Mouse (Mus musculus) MEL (cell line): Measurements from ENCODE around the gene Col4a3. TPM values are rescaled to one million over a fixed set of nuclear protein-coding genes. Genes with fewer than 3 reads are reported as not detected.

Experiments
- DNase-seq: peaks from one replicate; pipeline ENCODE4 v3.0.0; 2011; ENCODE audit warnings: low read depth, low spot score
- H3K27ac ChIP-seq: 2 replicates; pipeline ENCODE4 v1.5.1; 2012; ENCODE audit warnings: low read depth, mild to moderate bottlenecking, control low read depth, low read length, moderate library complexity; ENCODE audit not compliant: control insufficient read depth
- H3K27me3 ChIP-seq, 2 experiments: fragments of 150-350 bp in 1 of 2; sonication (generic) in 1 of 2; 2 replicates each; pipeline ENCODE4 v1.6.1; 2012; ENCODE audit warnings: low read length in 2 of 2, mild to moderate bottlenecking in 2 of 2, improper control_type of control experiment in 1 of 2, moderate library complexity in 1 of 2; ENCODE audit not compliant: insufficient read depth in 2 of 2, control insufficient read depth in 1 of 2
- H3K36me3 ChIP-seq, 2 experiments: 2 replicates each; pipeline ENCODE4 v1.6.1; 2012 to 2014; ENCODE audit warnings: low read length in 2 of 2, improper control_type of control experiment in 1 of 2, inconsistent platforms in 1 of 2, mild to moderate bottlenecking in 1 of 2; ENCODE audit not compliant: insufficient read depth in 2 of 2, control insufficient read depth in 1 of 2
- H3K4me1 ChIP-seq, 2 experiments: fragments of 150-350 bp in 1 of 2; sonication (generic) in 1 of 2; 2 replicates each; pipeline ENCODE4 v1.6.1; 2012; ENCODE audit warnings: low read length in 2 of 2, improper control_type of control experiment in 1 of 2, mild to moderate bottlenecking in 1 of 2; ENCODE audit not compliant: insufficient read depth in 2 of 2, control insufficient read depth in 1 of 2
- H3K4me3 ChIP-seq, 2 experiments: fragments of 150-350 bp in 1 of 2; sonication (generic) in 1 of 2; 2 replicates each; pipeline ENCODE4 v1.5.1; 2012; ENCODE audit warnings: low read depth in 2 of 2, low read length in 2 of 2, mild to moderate bottlenecking in 2 of 2, moderate library complexity in 2 of 2, control low read depth in 1 of 2, improper control_type of control experiment in 1 of 2; ENCODE audit not compliant: control insufficient read depth in 1 of 2, insufficient read depth in 1 of 2
- H3K79me2 ChIP-seq: 2 replicates; pipeline ENCODE4 v1.6.1; 2012; ENCODE audit warnings: mild to moderate bottlenecking, low read length, moderate library complexity; ENCODE audit not compliant: control insufficient read depth, poor library complexity, insufficient read depth
- H3K9ac ChIP-seq: 2 replicates; pipeline ENCODE4 v1.6.1; 2012; ENCODE audit warnings: low read depth, mild to moderate bottlenecking, control low read depth, low read length, moderate library complexity; ENCODE audit not compliant: control insufficient read depth, poor library complexity, severe bottlenecking
- H3K9me3 ChIP-seq: fragments of 150-350 bp; sonication (generic); replicated peaks from 2 replicates; pipeline ENCODE4 v1.6.1; 2012; ENCODE audit warnings: mild to moderate bottlenecking, low read length, improper control_type of control experiment, moderate library complexity; ENCODE audit not compliant: insufficient read depth
- BHLHE40 ChIP-seq: IDR thresholded peaks from 2 replicates; pipeline ENCODE4 v1.6.1; 2012; ENCODE audit warnings: low read depth, mild to moderate bottlenecking, inconsistent platforms, low read length, improper control_type of control experiment, borderline replicate concordance
- CHD1 ChIP-seq: IDR thresholded peaks from 2 replicates; pipeline ENCODE4 v1.6.1; 2012; ENCODE audit warnings: low read depth, mild to moderate bottlenecking, inconsistent platforms, low read length, improper control_type of control experiment
- CHD2 ChIP-seq: IDR thresholded peaks from 2 replicates; pipeline ENCODE4 v1.6.1; 2011; ENCODE audit warnings: low read length, improper control_type of control experiment
- E2F4 ChIP-seq: IDR thresholded peaks from 2 replicates; pipeline ENCODE4 v1.6.1; 2011; ENCODE audit warnings: low read depth, low read length, improper control_type of control experiment, borderline replicate concordance
- ELF1 ChIP-seq: IDR thresholded peaks from 2 replicates; pipeline ENCODE4 v1.6.1; 2014; ENCODE audit warnings: low read depth, mild to moderate bottlenecking, inconsistent platforms, low read length, improper control_type of control experiment, moderate library complexity
- EP300 ChIP-seq, 2 experiments: IDR thresholded peaks; 2 replicates each; pipeline ENCODE4 v1.6.1; 2011; ENCODE audit warnings: improper control_type of control experiment in 2 of 2, low read length in 2 of 2, low read depth in 1 of 2, mild to moderate bottlenecking in 1 of 2
- ETS1 ChIP-seq: IDR thresholded peaks from 2 replicates; pipeline ENCODE4 v1.6.1; 2012; ENCODE audit warnings: low read depth, mild to moderate bottlenecking, inconsistent platforms, low read length, improper control_type of control experiment, moderate library complexity
- GABPA ChIP-seq: IDR thresholded peaks from 2 replicates; pipeline ENCODE4 v1.6.1; 2012; ENCODE audit warnings: low read depth, mild to moderate bottlenecking, inconsistent platforms, low read length, improper control_type of control experiment, moderate library complexity
- GATA1 ChIP-seq: IDR thresholded peaks from 2 replicates; pipeline ENCODE4 v1.6.1; 2011; ENCODE audit warnings: low read depth, low read length, improper control_type of control experiment
- JUND ChIP-seq: IDR thresholded peaks from 2 replicates; pipeline ENCODE4 v1.6.1; 2011; ENCODE audit warnings: low read depth, mild to moderate bottlenecking, improper control_type of control experiment, low read length
- KAT2A ChIP-seq: conservative IDR thresholded peaks from 2 replicates; pipeline ENCODE4 v1.6.1; 2012; ENCODE audit warnings: low read depth, low read length, improper control_type of control experiment, inconsistent platforms
- MAFK ChIP-seq: IDR thresholded peaks from 2 replicates; pipeline ENCODE4 v1.6.1; 2011; ENCODE audit warnings: low read depth, mild to moderate bottlenecking, low read length, improper control_type of control experiment, borderline replicate concordance
- MAX ChIP-seq: IDR thresholded peaks from 2 replicates; pipeline ENCODE4 v1.6.1; 2011; ENCODE audit warnings: low read length, improper control_type of control experiment
- MAZ ChIP-seq: IDR thresholded peaks from 2 replicates; pipeline ENCODE4 v1.6.1; 2012; ENCODE audit warnings: low read depth, mild to moderate bottlenecking, inconsistent platforms, low read length, improper control_type of control experiment
- MEF2A ChIP-seq: IDR thresholded peaks from 2 replicates; pipeline ENCODE4 v1.6.1; 2014; ENCODE audit warnings: low read depth, mild to moderate bottlenecking, inconsistent platforms, low read length, improper control_type of control experiment; ENCODE audit not compliant: poor library complexity, insufficient replicate concordance, severe bottlenecking; ENCODE audit errors: extremely low read depth
- MXI1 ChIP-seq: IDR thresholded peaks from 2 replicates; pipeline ENCODE4 v1.6.1; 2011; ENCODE audit warnings: mild to moderate bottlenecking, low read depth, low read length, improper control_type of control experiment
- MYB ChIP-seq: IDR thresholded peaks from 2 replicates; pipeline ENCODE4 v1.6.1; 2011; ENCODE audit warnings: mild to moderate bottlenecking, low read depth, low read length, improper control_type of control experiment
- MYC ChIP-seq: IDR thresholded peaks from 2 replicates; pipeline ENCODE4 v1.6.1; 2011; ENCODE audit warnings: low read depth, mild to moderate bottlenecking, low read length, improper control_type of control experiment, moderate library complexity
- NELFE ChIP-seq: IDR thresholded peaks from 2 replicates; pipeline ENCODE4 v1.6.1; 2011; ENCODE audit warnings: low read depth, low read length, improper control_type of control experiment
- NRF1 ChIP-seq: IDR thresholded peaks from 2 replicates; pipeline ENCODE4 v1.6.1; 2014; ENCODE audit warnings: low read depth, mild to moderate bottlenecking, inconsistent platforms, low read length, improper control_type of control experiment, moderate library complexity; ENCODE audit not compliant: poor library complexity, insufficient read depth, severe bottlenecking
- POLR2A ChIP-seq, 2 experiments: IDR thresholded peaks; 2 replicates each; pipeline ENCODE4 v1.6.1; 2011 to 2012; ENCODE audit warnings: low read length in 2 of 2, mild to moderate bottlenecking in 2 of 2, control low read depth in 1 of 2, improper control_type of control experiment in 1 of 2, low read depth in 1 of 2, moderate library complexity in 1 of 2; ENCODE audit not compliant: control insufficient read depth in 1 of 2, insufficient read depth in 1 of 2, poor library complexity in 1 of 2
- POLR2AphosphoS2 ChIP-seq: IDR thresholded peaks from 2 replicates; pipeline ENCODE4 v1.6.1; 2011; ENCODE audit warnings: low read length, improper control_type of control experiment
- POLR2AphosphoS5 ChIP-seq: IDR thresholded peaks from 2 replicates; pipeline ENCODE4 v1.6.1; 2012; ENCODE audit warnings: low read depth, borderline replicate concordance, mild to moderate bottlenecking, inconsistent platforms, low read length, moderate library complexity, mixed read lengths
- RAD21 ChIP-seq: IDR thresholded peaks from 2 replicates; pipeline ENCODE4 v1.6.1; 2011; ENCODE audit warnings: mild to moderate bottlenecking, low read depth, low read length, improper control_type of control experiment
- SIN3A ChIP-seq: IDR thresholded peaks from 2 replicates; pipeline ENCODE4 v1.6.1; 2012; ENCODE audit warnings: low read length, improper control_type of control experiment, inconsistent platforms
- SMC3 ChIP-seq: IDR thresholded peaks from 2 replicates; pipeline ENCODE4 v1.6.1; 2011; ENCODE audit warnings: low read depth, low read length, improper control_type of control experiment
- TAL1 ChIP-seq: IDR thresholded peaks from 2 replicates; pipeline ENCODE4 v1.6.1; 2012; ENCODE audit warnings: mild to moderate bottlenecking, inconsistent platforms, low read length, moderate library complexity, mixed read lengths
- TBP ChIP-seq: IDR thresholded peaks from 2 replicates; pipeline ENCODE4 v1.8.0; 2011; ENCODE audit warnings: low read depth, low read length, improper control_type of control experiment
- TCF12 ChIP-seq: IDR thresholded peaks from 2 replicates; pipeline ENCODE4 v1.6.1; 2014; ENCODE audit warnings: low read depth, mild to moderate bottlenecking, inconsistent platforms, low read length, improper control_type of control experiment, moderate library complexity
- UBTF ChIP-seq: IDR thresholded peaks from 2 replicates; pipeline ENCODE4 v1.6.1; 2012; ENCODE audit warnings: low read depth, mild to moderate bottlenecking, inconsistent platforms, low read length, improper control_type of control experiment, moderate library complexity, borderline replicate concordance; ENCODE audit not compliant: insufficient read depth
- USF1 ChIP-seq: IDR thresholded peaks from 2 replicates; pipeline ENCODE4 v1.6.1; 2014; ENCODE audit warnings: low read depth, mild to moderate bottlenecking, inconsistent platforms, low read length, improper control_type of control experiment, moderate library complexity
- USF2 ChIP-seq, 2 experiments: IDR thresholded peaks; 2 replicates each; pipeline ENCODE4 v1.6.1; 2011 to 2012; ENCODE audit warnings: improper control_type of control experiment in 2 of 2, low read length in 2 of 2, borderline replicate concordance in 1 of 2, inconsistent platforms in 1 of 2, low read depth in 1 of 2, mild to moderate bottlenecking in 1 of 2; ENCODE audit not compliant: insufficient read depth in 1 of 2
- ZC3H11A ChIP-seq: IDR thresholded peaks from 2 replicates; pipeline ENCODE4 v1.6.1; 2012; ENCODE audit warnings: low read depth, mild to moderate bottlenecking, inconsistent platforms, low read length, improper control_type of control experiment
- ZKSCAN1 ChIP-seq: IDR thresholded peaks from 2 replicates; pipeline ENCODE4 v1.6.1; 2012; ENCODE audit warnings: low read depth, mild to moderate bottlenecking, inconsistent platforms, low read length, improper control_type of control experiment, moderate library complexity
- ZMIZ1 ChIP-seq: IDR thresholded peaks from 2 replicates; pipeline ENCODE4 v1.6.1; 2012; ENCODE audit warnings: low read depth, mild to moderate bottlenecking, inconsistent platforms, low read length, improper control_type of control experiment, moderate library complexity
- ZNF384 ChIP-seq: IDR thresholded peaks from 2 replicates; pipeline ENCODE4 v1.6.1; 2012; ENCODE audit warnings: low read depth, mild to moderate bottlenecking, inconsistent platforms, low read length, improper control_type of control experiment
- polyA plus RNA-seq, 2 experiments: library from polyadenylated mRNA; stranded (reverse) in 1 of 2; unstranded in 1 of 2; fragments of >175 nt in 1 of 2; fragments of >200 nt in 1 of 2; gene quantifications; 2 replicates each; pipeline versions ENCODE4 v1.2.1 to v1.2.4; 2012; ENCODE audit warnings: low replicate concordance in 2 of 2, low read depth in 1 of 2; ENCODE audit not compliant: insufficient read length in 2 of 2, insufficient read depth in 1 of 2, missing spikeins in 1 of 2
- total RNA-seq: library from RNA; depleted of rRNA; stranded (reverse); fragments of 300-350 nt; gene quantifications from 2 replicates; pipeline ENCODE4 v1.2.3, GENCODE M21; 2012

Gene Col4a3
- total and polyA plus RNA-seq, 3 experiments = 0.19 to 0.47 TPM; not detected in 1

DNA sequence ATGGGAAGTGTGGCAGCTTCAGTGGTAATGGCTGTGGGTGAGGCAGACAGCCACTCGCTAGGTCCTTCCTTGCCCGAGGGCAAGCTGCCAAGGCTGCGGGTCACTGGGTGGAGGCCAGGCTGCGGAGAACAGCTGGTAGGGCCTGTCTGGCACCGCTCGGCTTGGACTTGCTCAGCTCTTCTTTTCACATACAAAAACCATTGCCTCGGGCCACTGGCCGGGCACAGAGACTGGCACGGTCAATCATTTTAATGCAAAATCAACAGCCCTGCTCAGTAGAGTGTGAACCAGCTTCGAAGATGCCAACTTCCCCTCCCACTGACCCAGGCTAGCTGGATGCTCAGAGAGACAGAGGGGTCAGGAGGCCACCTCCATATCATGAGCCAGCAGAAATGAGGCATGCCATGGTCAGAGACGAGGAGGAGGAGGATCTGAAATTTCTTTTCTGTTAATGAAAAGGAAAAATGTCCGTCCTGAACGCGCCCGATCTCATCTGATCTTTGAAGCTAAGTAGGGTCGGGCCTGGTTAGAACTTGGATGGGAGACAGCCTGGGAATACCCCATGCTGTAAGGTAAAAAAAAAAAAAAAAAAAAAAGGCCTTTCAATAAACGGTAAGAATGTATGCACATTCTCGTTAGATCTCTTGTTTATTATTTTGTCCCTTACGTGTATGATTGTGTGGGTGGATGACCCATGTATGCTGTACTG is 48.0 kb downstream of the Col4a3 start:
- Histone ChIP-seq H3K27ac (no peak overlapping the region), H3K9ac (no peak overlapping the region), H3K36me3 (peaks cover 0 to 15% of the 10 kb centered on the region in 2 experiments; a peak in 2 of 4 replicates), H3K4me3 (no peak overlapping the region), H3K79me2 (no peaks in the 10 kb centered on the region), H3K27me3 (no peaks in the 10 kb centered on the region), H3K9me3 (no peaks in the 10 kb centered on the region), H3K4me1 (peaks cover 21 to 28% of the 10 kb centered on the region in 2 experiments)
- no peak for DNase-seq
- TF ChIP-seq RAD21 (no peak), TCF12 (0 out of 2 replicates have a peak, but pooled peaks have one; percentile 23), MYB (no peak), USF1 (no peak), ETS1 (peak; percentile 38; the same call in 1 of the 2 replicates), TAL1 (no peak), E2F4 (no peak), GATA1 (no peak), NRF1 (no peak), ZKSCAN1 (no peak), KAT2A (no peak), CHD2 (no peak), ZMIZ1 (no peak), CHD1 (no peak), ELF1 (no peak), MYC (no peak), MAFK (no peak), MAZ (no peak), POLR2AphosphoS5 (no peak), MXI1 (no peak), POLR2AphosphoS2 (no peak), JUND (no peak), POLR2A (IDR thresholded peaks at IDR 0.05; ENCODE audit: control insufficient read depth in 1 of 2, insufficient read depth in 1 of 2, low read depth in 1 of 2, low read length in 2 of 2, poor library complexity in 1 of 2) (no peak), BHLHE40 (no peak), ZC3H11A (no peak), TBP (no peak), USF2 (IDR thresholded peaks at IDR 0.05; ENCODE audit: borderline replicate concordance in 1 of 2, insufficient read depth in 1 of 2, low read depth in 1 of 2, low read length in 2 of 2) (no peak), MEF2A (no peak), UBTF (no peak), MAX (no peak), NELFE (no peak), EP300 (IDR thresholded peaks at IDR 0.05; ENCODE audit: low read depth in 1 of 2, low read length in 2 of 2) (peak in 1 of 2 experiments; percentile 37; a peak in 2 of 4 replicates), SMC3 (no peak), ZNF384 (peak; percentile 60), GABPA (no peak), SIN3A (no peak)
